Mouse (Mus musculus) kidney, postnatal 36 days (tissue): ENCODE data around the gene Olfr1491.

Experiments
- DNase-seq, 2 experiments: peaks; one replicate each; pipeline ENCODE4 v3.0.0; 2021 to 2022; ENCODE audit warnings: mixed read lengths in 2 of 2

The Olfr1491 gene

DNA sequence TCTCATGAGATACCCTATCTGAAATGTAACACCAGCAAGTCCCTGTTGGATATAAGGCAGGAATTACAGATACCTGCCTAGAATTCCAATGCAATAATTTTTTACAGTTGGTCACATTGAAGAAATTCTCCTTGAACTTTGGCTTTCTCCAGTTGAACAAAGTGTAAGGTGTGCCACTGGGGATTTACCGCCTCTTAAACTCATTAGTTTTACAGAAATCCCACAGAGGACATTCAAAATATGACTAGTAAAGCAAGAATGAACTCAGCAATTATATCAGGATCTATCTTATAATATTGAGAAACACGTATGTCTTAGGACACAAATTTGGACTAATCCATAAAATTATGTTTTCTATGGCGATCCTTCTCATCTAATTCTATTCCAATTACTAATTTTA lies at the start of gene Olfr1491:
Gene Olfr1491, plus strand, starts transcription at position 301 of the 400 bp plus-strand sequence.
- DNase-seq: no peak

GRCm38 (mm10) chr19:13650791-13651190 lies 46.3 kb upstream of the Olfr1491 start, which contains the start of gene Olfr1490:
Olfr1490 (plus strand) TSS chr19:13651091.
- DNase-seq: no peak

DNA sequence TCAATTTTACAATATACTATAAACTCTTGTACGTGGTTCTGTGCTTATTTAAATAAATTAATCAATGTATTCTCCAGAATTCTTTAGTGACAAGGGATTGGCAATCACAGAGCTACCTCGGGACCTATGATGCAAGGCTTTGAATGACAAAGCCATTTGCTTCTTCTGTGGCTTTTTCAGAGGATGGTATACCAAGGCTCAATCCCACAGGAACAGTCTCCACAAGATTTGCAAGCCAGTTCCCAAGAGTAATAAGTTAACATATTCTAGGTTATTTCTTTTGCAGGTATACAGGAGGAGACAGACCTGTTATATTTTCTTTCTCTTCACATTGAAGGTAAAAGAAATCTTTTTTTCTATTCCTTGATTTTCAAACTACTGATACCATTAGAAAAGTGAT lies 25.9 kb downstream of the Olfr1491 start, which contains the start of gene Olfr1493-ps1:
Gene Olfr1493-ps1, plus strand, starts transcription at position 301 of the 400 bp plus-strand sequence.
- DNase-seq: no peak

DNA sequence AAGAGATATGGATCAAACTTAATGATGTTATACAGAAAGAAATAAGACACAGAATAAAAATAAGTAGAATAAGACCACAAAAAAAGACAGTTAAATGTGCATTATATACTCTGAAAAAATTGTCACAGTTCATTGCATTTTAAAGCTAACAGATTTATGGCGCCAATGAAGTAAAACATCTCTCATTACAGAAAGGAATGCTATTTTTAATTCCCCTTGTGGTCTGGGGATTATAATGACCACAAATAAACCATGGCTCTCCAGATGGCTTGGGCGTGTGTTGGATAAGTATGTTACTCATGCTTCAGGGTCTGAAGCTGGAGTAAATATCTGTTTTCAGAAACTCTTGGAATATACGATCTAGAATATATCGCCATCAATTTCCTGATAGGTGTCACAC lies 42.4 kb downstream of the Olfr1491 start, which contains the start of gene Olfr1494:
Gene Olfr1494, plus strand, starts transcription at position 301 of the 400 bp plus-strand sequence.
- DNase-seq: no peak

GRCm38 (mm10) chr19:13749366-13749765 lies 52.3 kb downstream of the Olfr1491 start:
- no peak for DNase-seq
